Mouse (Mus musculus) cortical plate, adult 2 months (tissue): Measurements from ENCODE around the gene Samd3. TPM values are rescaled to one million over a fixed set of nuclear protein-coding genes. Genes with fewer than 3 reads are reported as not detected.

ENCODE experiments used
- H3K27ac ChIP-seq: fragments of 200-500 bp; 2 replicates; pipeline ENCODE4 v1.5.1; 2012; ENCODE audit warnings: low read length, control low read depth, inconsistent platforms; ENCODE audit not compliant: insufficient read depth
- H3K4me1 ChIP-seq: fragments of 200-500 bp; 2 replicates; pipeline ENCODE4 v1.6.1; 2011; ENCODE audit warnings: low read length; ENCODE audit not compliant: control insufficient read depth, insufficient read depth
- H3K4me3 ChIP-seq: fragments of 200-500 bp; 2 replicates; pipeline ENCODE4 v1.5.1; 2011; ENCODE audit warnings: mild to moderate bottlenecking, low read length, control low read depth; ENCODE audit not compliant: insufficient read depth
- CTCF ChIP-seq: fragments of 200-500 bp; IDR thresholded peaks from 2 replicates; pipeline ENCODE4 v1.5.1; 2011; ENCODE audit warnings: mild to moderate bottlenecking, control low read depth, low read length; ENCODE audit not compliant: insufficient read depth; ENCODE audit errors: extremely low read depth
- POLR2A ChIP-seq: fragments of 200-500 bp; IDR thresholded peaks from 2 replicates; pipeline ENCODE4 v1.6.1; 2011; ENCODE audit warnings: mild to moderate bottlenecking, low read length, control low read depth; ENCODE audit not compliant: insufficient read depth; ENCODE audit errors: extremely low read depth
- polyA plus RNA-seq: library from polyadenylated mRNA; depleted of rRNA; stranded (reverse); fragments of >200 nt; gene quantifications from 2 replicates; pipeline ENCODE4 v1.2.3, GENCODE M21; 2012; rRNA removed

Samd3 gene
- polyA plus RNA-seq, 1 experiment, result 1.8 TPM

DNA sequence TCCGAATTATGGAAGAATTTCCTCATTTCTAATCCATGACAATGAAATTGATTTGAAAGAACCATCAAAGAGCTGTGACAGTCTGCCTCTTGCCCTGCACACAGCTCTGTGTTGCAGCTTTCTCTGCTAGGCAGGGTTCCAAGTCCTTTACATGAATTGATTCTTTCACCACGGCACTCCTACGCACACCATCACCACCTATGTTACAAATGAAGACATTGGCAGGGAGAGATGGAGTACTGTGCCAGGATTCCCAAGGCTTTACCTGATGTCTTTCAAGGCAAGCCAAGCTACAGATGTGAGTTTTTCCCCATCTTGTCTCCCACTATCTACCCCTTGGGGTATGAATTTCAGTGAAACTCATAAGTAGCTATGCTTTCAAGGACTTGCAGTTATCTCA is 67.7 kb downstream of the Samd3 start:
- Histone ChIP-seq H3K4me1 (no peaks in the 10 kb centered on the region), H3K4me3 (no peak overlapping the region), H3K27ac (no peak overlapping the region)
- TF ChIP-seq POLR2A (no peak), CTCF (no peak)

DNA sequence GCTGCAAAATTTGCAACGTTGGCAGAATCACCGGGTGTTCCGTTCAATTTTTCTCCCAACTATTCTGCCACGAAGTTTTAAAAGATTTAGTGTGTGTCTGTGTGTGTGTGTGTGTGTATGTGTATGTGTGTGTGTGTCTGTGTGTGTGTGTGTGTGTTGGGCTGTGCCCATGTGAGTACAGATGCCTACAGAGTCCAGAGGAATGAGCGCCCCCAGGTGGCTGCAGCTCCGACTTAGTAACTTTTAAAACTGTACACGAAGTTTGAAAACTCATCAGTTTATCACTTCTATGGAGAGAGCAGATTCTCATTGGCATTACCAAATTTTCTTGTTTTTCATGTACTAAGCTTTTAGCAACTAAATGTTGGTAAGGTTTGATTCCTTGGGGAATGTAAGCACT is 68.1 kb downstream of the Samd3 start:
- no peak overlapping the region for H3K4me3 ChIP-seq
- H3K4me1 ChIP-seq, result no peaks in the 10 kb centered on the region
- TF ChIP-seq CTCF, result no peak
- TF ChIP-seq POLR2A, result no peak
- no peak overlapping the region for H3K27ac ChIP-seq

DNA sequence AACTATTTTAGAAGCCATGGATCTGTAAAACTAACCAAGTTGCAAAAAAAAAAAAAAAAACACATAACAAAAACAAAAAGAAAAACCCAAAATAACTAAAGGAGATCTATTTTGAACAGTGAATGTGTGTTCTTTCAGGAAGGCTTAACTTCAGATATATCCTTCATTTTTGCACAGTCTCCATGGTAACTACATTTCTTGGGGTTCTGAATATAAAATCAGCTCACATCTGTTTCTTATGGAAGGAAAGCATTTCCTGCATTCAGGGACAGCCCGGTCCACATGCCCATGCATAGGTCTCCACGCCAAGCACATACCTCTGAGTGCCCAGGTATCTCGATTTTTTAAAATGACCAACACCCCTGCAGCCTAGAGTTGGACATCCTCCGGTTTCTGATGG is 72.8 kb downstream of the Samd3 start:
- TF ChIP-seq POLR2A, result no peak
- TF ChIP-seq CTCF, result no peak
- Histone ChIP-seq H3K27ac (no peak overlapping the region), H3K4me1 (peaks cover 1% of the 10 kb centered on the region), H3K4me3 (no peak overlapping the region)

- Histone ChIP-seq H3K4me1 (peaks cover 1% of the 10 kb centered on the region), H3K27ac (no peak overlapping the region), H3K4me3 (no peak overlapping the region)
- TF ChIP-seq CTCF, result no peak
- no peak for TF ChIP-seq POLR2A
Observed at GRCm38 (mm10) chr10:26303485-26303884, 74.0 kb downstream of the Samd3 start.

GRCm38 (mm10) chr10:26314327-26314726 is 84.8 kb downstream of the Samd3 start:
- H3K4me1 ChIP-seq, result no peaks in the 10 kb centered on the region
- H3K4me3 ChIP-seq, result peak overlapping the region; percentile 9; the same call in 1 of the 2 replicates
- TF ChIP-seq POLR2A, result no peak
- no peak for TF ChIP-seq CTCF
- no peak overlapping the region for H3K27ac ChIP-seq

DNA sequence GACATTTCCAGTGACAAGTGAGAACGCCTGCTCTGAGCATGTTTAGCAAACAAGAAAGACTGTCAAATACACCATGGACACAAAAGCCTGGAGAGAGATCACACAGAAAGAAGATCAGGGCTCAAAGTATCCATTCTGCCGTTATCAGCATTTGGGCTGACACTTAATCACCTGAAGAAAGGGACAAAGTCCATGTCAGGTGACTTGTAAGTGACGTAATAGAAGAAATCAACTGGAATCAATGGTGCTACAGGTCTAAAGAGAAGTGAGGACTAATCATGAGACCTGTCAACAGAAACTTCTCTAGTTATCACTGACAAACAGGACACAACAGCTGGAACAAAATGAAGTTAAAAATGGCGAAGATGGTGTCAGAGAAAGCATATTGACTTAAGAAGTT is 91.2 kb downstream of the Samd3 start:
- H3K4me1 ChIP-seq, result no peaks in the 10 kb centered on the region
- no peak overlapping the region for H3K27ac ChIP-seq
- no peak overlapping the region for H3K4me3 ChIP-seq
- no peak for TF ChIP-seq POLR2A
- no peak for TF ChIP-seq CTCF

Other genes with a start within 250 kb of the Samd3 start
- gene Gm9767, start 151.5 kb upstream of the Samd3 start, polyA plus RNA-seq, result 0.33 and 0.51 TPM in 2 replicates
- gene Tmem200a, start 150.7 kb upstream of the Samd3 start, polyA plus RNA-seq, result 8.7 and 8.9 TPM in 2 replicates
- 15.6 and 15.7 TPM in 2 replicates for gene L3mbtl3, start 146.3 kb downstream of the Samd3 start, polyA plus RNA-seq